Mouse (Mus musculus) CD4-positive, CD25-positive, alpha-beta regulatory T cell, adult 9 weeks (primary cell): ENCODE results near the gene Serpinh1. TPM values are rescaled to one million over a fixed set of nuclear protein-coding genes. Genes with fewer than 3 reads are reported as not detected.

Source experiments
- polyA plus RNA-seq: library from polyadenylated mRNA; unstranded; fragments of 100-300 nt; shearing (Covaris generic); gene quantifications from one replicate; pipeline ENCODE4 v1.2.1, GENCODE M21; 2017

Gene Serpinh1
- polyA plus RNA-seq: not detected

DNA sequence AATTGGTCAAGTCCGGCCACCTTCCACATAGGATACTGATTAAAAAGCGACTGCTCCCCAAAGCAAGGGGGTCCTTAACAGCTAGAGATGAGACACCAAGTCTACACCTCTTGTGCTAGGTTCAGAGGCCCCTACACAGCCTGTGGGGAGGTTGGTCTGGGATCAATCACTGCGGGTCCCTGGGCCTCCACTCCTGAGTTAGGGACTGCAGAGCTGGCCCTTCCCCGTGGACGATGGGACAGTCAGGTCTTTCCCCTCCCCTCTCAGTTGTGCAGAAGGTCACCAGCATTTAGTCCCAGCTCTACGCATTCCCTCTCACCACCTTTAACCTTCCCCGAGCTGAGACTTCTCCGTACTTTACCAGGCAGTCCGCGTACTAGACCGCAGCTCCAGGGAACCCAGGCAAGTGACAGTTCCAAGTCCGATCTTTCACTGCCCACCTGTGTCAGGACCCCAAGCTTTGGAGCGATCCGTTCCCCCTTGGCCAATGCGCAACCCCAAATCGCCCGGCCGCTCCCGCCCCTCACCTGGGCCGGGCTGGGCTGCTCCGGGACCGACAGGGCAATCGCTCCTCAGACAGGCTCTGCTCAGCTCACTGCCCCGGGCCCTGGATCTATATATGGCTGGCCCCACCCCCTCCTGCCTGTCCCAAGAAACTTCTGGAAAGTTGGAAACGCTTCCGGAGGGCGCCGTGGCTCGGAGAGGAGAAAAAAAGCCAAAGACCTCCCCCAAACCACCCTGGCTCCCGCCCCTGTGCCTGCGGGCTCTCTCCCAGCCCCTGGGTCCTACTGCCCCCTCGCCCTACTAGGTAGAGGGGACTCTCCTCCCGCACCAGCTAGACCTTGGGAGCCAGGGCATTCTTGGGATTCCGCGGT, at the start of gene Serpinh1:
Serpinh1 (minus strand) TSS at position 714 of the 875 bp plus-strand sequence.

DNA sequence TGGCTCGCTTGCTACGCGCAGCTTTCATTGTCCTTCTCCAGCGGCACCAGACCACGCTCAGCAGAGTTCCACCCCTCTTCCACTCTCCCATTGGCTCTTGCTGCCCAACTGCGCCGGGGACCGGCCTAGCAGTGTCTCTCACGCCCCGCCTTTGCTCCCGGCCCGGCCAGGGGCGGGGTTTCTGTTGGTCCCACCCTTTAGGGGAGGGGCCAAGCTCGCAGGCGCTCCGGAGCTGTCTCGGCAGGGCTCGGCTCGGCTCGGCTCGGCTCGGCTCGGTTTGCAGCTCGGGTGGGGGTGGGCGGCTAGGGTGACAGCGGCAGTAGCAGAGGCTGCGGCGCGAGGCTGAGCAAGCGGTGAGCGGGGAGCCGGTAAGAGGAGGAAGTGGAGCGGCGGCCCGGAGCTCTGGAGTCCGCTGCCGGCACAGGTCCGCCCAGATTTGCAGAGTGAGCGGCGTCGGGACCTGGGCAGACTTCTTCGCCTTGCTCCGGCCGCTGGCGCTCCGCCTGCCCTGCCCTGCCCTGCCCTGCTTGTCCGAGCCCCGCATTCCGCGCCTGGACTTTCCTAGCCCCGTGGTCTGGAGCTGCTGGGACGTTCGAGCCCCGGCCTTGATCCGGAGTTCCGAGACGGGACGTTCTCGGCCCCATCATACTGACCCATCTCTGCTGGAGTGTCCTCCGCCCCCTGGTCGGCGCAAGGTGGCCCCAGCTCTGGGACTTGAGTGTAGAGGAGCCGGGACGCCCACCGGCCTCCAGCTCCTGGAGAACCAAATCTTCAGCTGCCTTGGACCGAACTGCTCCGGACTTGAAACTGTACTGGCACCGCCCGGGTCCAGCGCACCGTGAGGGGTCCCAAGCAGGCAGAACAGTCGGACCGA, 28.4 kb upstream of the Serpinh1 start, which contains the start of gene Gdpd5:
Gdpd5 (plus strand) TSS at position 201 of the 874 bp plus-strand sequence.

Other genes starting within 250 kb of the Serpinh1 start
- gene Uvrag, start 212.1 kb downstream of the Serpinh1 start, polyA plus RNA-seq: 12.3 TPM
- gene Dgat2, start 170.5 kb downstream of the Serpinh1 start, polyA plus RNA-seq: 3.3 TPM
- not detected for gene Mogat2, start 114.6 kb downstream of the Serpinh1 start, polyA plus RNA-seq
- gene Map6, start 85.8 kb downstream of the Serpinh1 start, polyA plus RNA-seq: 6.5 TPM
- gene Gdpd5, start 28.2 kb upstream of the Serpinh1 start, polyA plus RNA-seq: 21.7 TPM
- gene Klhl35, start 112.8 kb upstream of the Serpinh1 start, polyA plus RNA-seq: not detected
- gene Rps3, start 130.5 kb upstream of the Serpinh1 start, polyA plus RNA-seq: 1,881 TPM
- gene Arrb1, start 182.2 kb upstream of the Serpinh1 start, polyA plus RNA-seq: 18.9 TPM